Mouse (Mus musculus): Measurements from ENCODE around the gene Mob4.

DNA sequence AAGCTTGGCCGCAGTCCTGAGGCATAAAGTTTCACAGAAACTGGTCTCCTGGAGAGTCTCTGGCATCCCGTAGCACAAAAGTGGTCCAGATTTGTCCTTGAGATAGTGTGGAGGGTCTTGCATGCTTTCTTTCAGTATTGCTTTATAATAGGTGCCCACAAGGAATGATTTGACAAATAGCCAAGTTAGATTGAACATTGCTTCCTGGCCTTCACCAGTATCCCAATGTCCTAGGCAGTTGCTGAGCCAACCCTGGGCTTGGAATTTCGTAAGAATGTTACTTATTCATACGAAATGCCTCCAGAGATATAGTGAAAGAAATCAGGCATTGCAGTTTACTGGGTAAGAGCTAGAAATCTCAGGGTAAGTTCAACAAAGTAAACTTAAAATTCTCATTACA is 37.6 kb downstream of the Mob4 start:
- TF ChIP-seq MYOG (IDR thresholded peaks at IDR 0.05; ENCODE audit: control insufficient read depth, extremely low read depth, insufficient read length), result no peak
- no peak for TF ChIP-seq CTCF (IDR thresholded peaks at IDR 0.05; ENCODE audit: control insufficient read depth, insufficient read depth, insufficient read length)
- TF ChIP-seq MAX (IDR thresholded peaks at IDR 0.05), result no peak
- no peak for TF ChIP-seq USF1 (IDR thresholded peaks at IDR 0.05; ENCODE audit: low read depth)
